Mouse (Mus musculus) right cerebral cortex, postnatal 10 days (tissue): ENCODE results near the gene Bspry.
"Not testable (repeated sequence)": the region's sequence is repeated elsewhere in the genome, so short reads cannot be mapped to it uniquely, and the experiment has no call there.

Source experiments
- DNase-seq, 2 experiments: peaks; one replicate each; pipeline ENCODE4 v3.0.0; 2021; ENCODE audit warnings: low spot score in 2 of 2

The Bspry gene

GRCm38 (mm10) chr4:62479937-62480708 lies at the start of gene Bspry:
Gene Bspry (plus strand): TSS chr4:62480053.
- no peak for DNase-seq

GRCm38 (mm10) chr4:62430678-62431077 lies 49.2 kb upstream of the Bspry start:
- DNase-seq: no peak

GRCm38 (mm10) chr4:62431522-62431921 lies 48.3 kb upstream of the Bspry start:
- no peak for DNase-seq

GRCm38 (mm10) chr4:62433939-62434870 lies 45.6 kb upstream of the Bspry start:
- DNase-seq: no peak

- DNase-seq: no peak
Observed at GRCm38 (mm10) chr4:62435081-62435480, 44.8 kb upstream of the Bspry start, which contains the start of gene Rnf183. Gene Rnf183 (minus strand): TSS chr4:62435252.

GRCm38 (mm10) chr4:62437256-62437778 lies 42.5 kb upstream of the Bspry start:
- no peak for DNase-seq

- DNase-seq: no peak
Observed at GRCm38 (mm10) chr4:62437871-62438270, 42.0 kb upstream of the Bspry start.

- DNase-seq: no peak
Observed at GRCm38 (mm10) chr4:62439793-62440192, 40.1 kb upstream of the Bspry start.

GRCm38 (mm10) chr4:62440544-62440943 lies 39.3 kb upstream of the Bspry start:
- DNase-seq: no peak

GRCm38 (mm10) chr4:62440986-62441385 lies 38.9 kb upstream of the Bspry start:
- DNase-seq: no peak

- DNase-seq: peak in 1 of 2 experiments; percentile 41
Observed at GRCm38 (mm10) chr4:62454995-62455394, 24.9 kb upstream of the Bspry start.

- peak; percentile 67 to 82 for DNase-seq
Observed at GRCm38 (mm10) chr4:62459081-62459480, 20.8 kb upstream of the Bspry start.

- DNase-seq: no peak
Observed at GRCm38 (mm10) chr4:62460348-62460747, 19.5 kb upstream of the Bspry start.

GRCm38 (mm10) chr4:62463124-62463523 lies 16.7 kb upstream of the Bspry start:
- no peak for DNase-seq

GRCm38 (mm10) chr4:62468158-62468557 lies 11.7 kb upstream of the Bspry start:
- DNase-seq: no peak

GRCm38 (mm10) chr4:62470598-62471051 lies 9.2 kb upstream of the Bspry start, which contains the start of gene Wdr31:
Gene Wdr31 (minus strand): TSS chr4:62470896.
- DNase-seq: peak; percentile 89 to 91

- no peak for DNase-seq
Observed at GRCm38 (mm10) chr4:62472071-62472470, 7.8 kb upstream of the Bspry start.

GRCm38 (mm10) chr4:62475131-62475530 lies 4.7 kb upstream of the Bspry start:
- no peak for DNase-seq

GRCm38 (mm10) chr4:62475793-62476192 lies 4.1 kb upstream of the Bspry start:
- no peak for DNase-seq

- DNase-seq: no peak
Observed at GRCm38 (mm10) chr4:62477542-62478244, 2.2 kb upstream of the Bspry start.

- not testable (repeated sequence) for DNase-seq
Observed at GRCm38 (mm10) chr4:62479593-62479936, 288 bp upstream of the Bspry start.
